Mouse (Mus musculus) hindbrain, embryonic 12.5 days (tissue): Measurements from ENCODE around the gene Zfp612. TPM values are rescaled to one million over a fixed set of nuclear protein-coding genes. Genes with fewer than 3 reads are reported as not detected.

ENCODE experiments used
- ATAC-seq: fragments of 200-750 bp; cut with Nextera tagmentation; 2 replicates; pipeline ENCODE4 v1.8.0; 2017; ENCODE audit warnings: moderate TSS enrichment; ENCODE audit not compliant: low FRiP score
- H3K27ac ChIP-seq: fragments of 300-500 bp; sonication (generic); 2 replicates; pipeline ENCODE4 v1.5.1; 2016; ENCODE audit warnings: mild to moderate bottlenecking
- H3K27me3 ChIP-seq: fragments of 300-500 bp; sonication (generic); 2 replicates; pipeline ENCODE4 v1.6.1; 2016; ENCODE audit warnings: mild to moderate bottlenecking
- H3K36me3 ChIP-seq: fragments of 300-500 bp; sonication (generic); 2 replicates; pipeline ENCODE4 v1.6.1; 2016; ENCODE audit warnings: mild to moderate bottlenecking
- H3K4me1 ChIP-seq: fragments of 300-500 bp; sonication (generic); 2 replicates; pipeline ENCODE4 v1.6.1; 2016
- H3K4me2 ChIP-seq: fragments of 300-500 bp; sonication (generic); replicated peaks from 2 replicates; pipeline ENCODE4 v1.6.1; 2016; ENCODE audit warnings: mild to moderate bottlenecking
- H3K4me3 ChIP-seq: fragments of 300-500 bp; sonication (generic); 2 replicates; pipeline ENCODE4 v1.5.1; 2016; ENCODE audit warnings: mild to moderate bottlenecking
- H3K9ac ChIP-seq: fragments of 300-500 bp; sonication (generic); 2 replicates; pipeline ENCODE4 v1.6.1; 2016; ENCODE audit warnings: mild to moderate bottlenecking, moderate library complexity
- H3K9me3 ChIP-seq: fragments of 300-500 bp; sonication (generic); replicated peaks from 2 replicates; pipeline ENCODE4 v1.6.1; 2016; ENCODE audit warnings: mild to moderate bottlenecking
- WGBS: fragments of 180-500 bp; shearing (Covaris S2); methylation state at CpG from one replicate; pipeline ENCODE4 v1.1.7; 2016; 5-methylcytosine and 5-hydroxymethylcytosine counted together
- polyA plus RNA-seq: library from polyadenylated mRNA; unstranded; fragments of >200 nt; fragmentation: Nextera tagmentation; extraction: Ambion mirVana; gene quantifications from 2 replicates; pipeline ENCODE4 v1.2.1, GENCODE M21; 2016

Zfp612 gene
- polyA plus RNA-seq, 1 experiment from 2014 or later = 12.8 TPM

GRCm38 (mm10) chr8:110140770-110141169 is 61.2 kb downstream of the Zfp612 start:
- H3K4me1 ChIP-seq = no peaks in the 10 kb centered on the region
- H3K9me3 ChIP-seq = no peaks in the 10 kb centered on the region
- no peak for ATAC-seq
- no peak overlapping the region for H3K4me3 ChIP-seq
- no peaks in the 10 kb centered on the region for H3K36me3 ChIP-seq
- 66% methylated on average over 4 of the region's 4 CpGs for WGBS
- H3K9ac ChIP-seq = no peak overlapping the region
- H3K27ac ChIP-seq = no peak overlapping the region
- H3K27me3 ChIP-seq = no peaks in the 10 kb centered on the region
- H3K4me2 ChIP-seq = no peak overlapping the region

Other genes starting within 250 kb of the Zfp612 start
- 2.7 and 3.5 TPM in 2 replicates for gene Phlpp2, start 211.2 kb upstream of the Zfp612 start, polyA plus RNA-seq
- gene Marveld3, start 117.5 kb upstream of the Zfp612 start, polyA plus RNA-seq = 1.3 and 2.5 TPM in 2 replicates
- gene Tat, start 89.3 kb upstream of the Zfp612 start, polyA plus RNA-seq = not detected in 2 replicates
- gene Chst4, start 40.0 kb upstream of the Zfp612 start, polyA plus RNA-seq = not detected in 2 replicates
- not detected in 2 replicates for gene Gm21964, start 21.5 kb downstream of the Zfp612 start, polyA plus RNA-seq
- not detected in 2 replicates for gene Gm17720, start 23.0 kb downstream of the Zfp612 start, polyA plus RNA-seq
- 23.9 and 28.8 TPM in 2 replicates for gene Calb2, start 88.5 kb downstream of the Zfp612 start, polyA plus RNA-seq
- 10.5 and 11.3 TPM in 2 replicates for gene Cmtr2, start 135.9 kb downstream of the Zfp612 start, polyA plus RNA-seq
- gene Hydin, start 187.2 kb downstream of the Zfp612 start, polyA plus RNA-seq = 0.30 and 0.40 TPM in 2 replicates